Mouse (Mus musculus) midbrain, postnatal 0 days (tissue): ENCODE measurements around the gene Tnfrsf12a. TPM values are rescaled to one million over a fixed set of nuclear protein-coding genes. Genes with fewer than 3 reads are reported as not detected.
A peak's percentile ranks its signal among the peaks of the same experiment; 100 is the strongest.

Source experiments
- ATAC-seq: fragments of 200-750 bp; cut with Nextera tagmentation; 2 replicates; pipeline ENCODE4 v1.8.0; 2017; ENCODE audit warnings: moderate number of reproducible peaks, mild to moderate bottlenecking, moderate TSS enrichment, moderate library complexity; ENCODE audit not compliant: low FRiP score
- DNase-seq: peaks from one replicate; pipeline ENCODE4 v3.0.0-alpha.2; 2015; ENCODE audit warnings: low spot score
- H3K27ac ChIP-seq: fragments of 300-500 bp; sonication (generic); 2 replicates; pipeline ENCODE4 v1.5.1; 2014; ENCODE audit warnings: low read depth, mild to moderate bottlenecking, low read length, mixed read lengths
- H3K27me3 ChIP-seq: fragments of 300-500 bp; sonication (generic); 2 replicates; pipeline ENCODE4 v1.6.1; 2014; ENCODE audit warnings: low read length, control low read depth, mixed read lengths; ENCODE audit not compliant: insufficient read depth
- H3K36me3 ChIP-seq: fragments of 300-500 bp; sonication (generic); 2 replicates; pipeline ENCODE4 v1.6.1; 2014; ENCODE audit warnings: low read length, control low read depth, mixed read lengths; ENCODE audit not compliant: insufficient read depth
- H3K4me1 ChIP-seq: fragments of 300-500 bp; sonication (generic); 2 replicates; pipeline ENCODE4 v1.6.1; 2014; ENCODE audit warnings: mild to moderate bottlenecking, control low read depth, antibody characterized with exemption, low read length, mixed read lengths; ENCODE audit not compliant: insufficient read depth
- H3K4me2 ChIP-seq: fragments of 300-500 bp; sonication (generic); 2 replicates; pipeline ENCODE4 v1.6.1; 2014; ENCODE audit warnings: low read depth, mild to moderate bottlenecking, low read length, mixed read lengths; ENCODE audit not compliant: poor library complexity, severe bottlenecking
- H3K4me3 ChIP-seq: fragments of 300-500 bp; sonication (generic); 2 replicates; pipeline ENCODE4 v1.5.1; 2014; ENCODE audit warnings: low read depth, mild to moderate bottlenecking, low read length, moderate library complexity
- H3K9ac ChIP-seq: fragments of 300-500 bp; sonication (generic); replicated peaks from 2 replicates; pipeline ENCODE4 v1.6.1; 2014; ENCODE audit warnings: mild to moderate bottlenecking, low read length, moderate library complexity, mixed read lengths; ENCODE audit not compliant: poor library complexity, severe bottlenecking
- H3K9me3 ChIP-seq: fragments of 300-500 bp; sonication (generic); 2 replicates; pipeline ENCODE4 v1.6.1; 2016; ENCODE audit warnings: low read length, control low read depth
- CTCF ChIP-seq: IDR thresholded peaks from 2 replicates; pipeline ENCODE4 v1.5.1; 2016; ENCODE audit warnings: antibody characterized with exemption, mild to moderate bottlenecking
- WGBS: fragments of 180-500 bp; shearing (Covaris S2); extraction: QIAGEN DNeasy Blood & Tissue Kit; methylation state at CpG from one replicate; pipeline ENCODE4 v1.1.7; 2014; 5-methylcytosine and 5-hydroxymethylcytosine counted together
- polyA plus RNA-seq: library from polyadenylated mRNA; unstranded; fragments of >200 nt; fragmentation: Nextera tagmentation; extraction: Ambion mirVana; gene quantifications from 2 replicates; pipeline ENCODE4 v1.2.1, GENCODE M21; 2015
- total RNA-seq: library from RNA; depleted of rRNA; stranded (reverse); fragments of >200 nt; gene quantifications from 2 replicates; pipeline ENCODE4 v1.2.3, GENCODE M21; 2014

Gene Tnfrsf12a
- total and polyA plus RNA-seq, 2 experiments from 2014 or later = 3.3 to 3.9 TPM

DNA sequence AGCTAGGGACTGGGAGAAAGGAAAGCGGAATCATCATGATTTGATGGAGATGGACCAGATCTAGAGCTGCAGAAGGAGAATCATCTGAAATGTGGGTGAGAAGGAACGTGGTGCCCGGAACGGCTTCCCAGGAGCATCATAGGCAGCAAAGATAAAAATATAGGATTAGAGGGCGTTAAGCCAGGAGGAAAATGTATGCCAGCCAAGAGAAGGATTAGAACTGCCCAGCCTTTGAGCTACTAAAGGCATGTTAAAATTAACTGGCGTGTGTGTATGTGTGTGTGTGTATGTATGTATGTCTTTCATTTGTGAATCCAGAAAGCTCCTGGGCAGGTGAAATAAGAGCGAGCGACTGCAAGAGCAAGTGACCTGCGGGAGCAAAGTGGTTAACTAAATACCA lies 26.0 kb upstream of the Tnfrsf12a start:
- H3K4me1 ChIP-seq = no peaks in the 10 kb centered on the region
- H3K4me3 ChIP-seq = no peak overlapping the region
- ATAC-seq (no peak), DNase-seq (no peak)
- TF ChIP-seq CTCF = no peak
- WGBS = 76% methylated on average over 9 of the region's 9 CpGs
- peaks cover 4% of the 10 kb centered on the region for H3K27me3 ChIP-seq
- H3K36me3 ChIP-seq = no peaks in the 10 kb centered on the region
- H3K9ac ChIP-seq = no peak overlapping the region
- H3K27ac ChIP-seq = no peak overlapping the region
- H3K9me3 ChIP-seq = no peaks in the 10 kb centered on the region
- H3K4me2 ChIP-seq = no peak overlapping the region

DNA sequence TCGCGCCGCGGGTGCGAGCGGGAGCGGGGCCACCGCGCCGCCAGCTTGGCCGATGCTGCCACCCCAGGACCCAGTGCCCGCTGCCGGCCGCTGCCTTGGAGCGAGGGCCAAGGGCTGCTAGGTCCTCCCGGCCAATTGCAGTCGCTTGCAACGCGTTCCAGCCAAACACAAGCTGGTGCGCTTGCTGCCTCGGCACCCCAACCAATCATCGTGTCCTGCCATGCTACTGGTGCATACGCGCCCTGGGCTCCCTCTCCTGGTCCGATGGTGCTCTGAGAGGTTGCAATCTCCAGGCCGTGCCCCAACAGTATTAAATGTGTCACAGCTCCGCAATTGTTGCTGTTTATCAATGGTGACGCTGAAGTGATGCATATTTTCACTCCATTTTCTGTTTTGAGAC lies 22.8 kb upstream of the Tnfrsf12a start:
- peak; percentile 83 for TF ChIP-seq CTCF
- H3K4me3 ChIP-seq = peak overlapping the region; percentile 66
- ATAC-seq (peak; percentile 95), DNase-seq (peak; percentile 95)
- H3K27ac ChIP-seq = 0 out of 2 replicates have a peak overlapping the region, but pooled peaks have one; percentile 34
- H3K36me3 ChIP-seq = no peaks in the 10 kb centered on the region
- H3K4me1 ChIP-seq = no peaks in the 10 kb centered on the region
- H3K4me2 ChIP-seq = peak overlapping the region; percentile 94
- H3K9ac ChIP-seq = peak overlapping the region; percentile 55
- H3K9me3 ChIP-seq = no peaks in the 10 kb centered on the region
- peaks cover 8% of the 10 kb centered on the region for H3K27me3 ChIP-seq
- 0% methylated on average over 26 of the region's 28 CpGs for WGBS

DNA sequence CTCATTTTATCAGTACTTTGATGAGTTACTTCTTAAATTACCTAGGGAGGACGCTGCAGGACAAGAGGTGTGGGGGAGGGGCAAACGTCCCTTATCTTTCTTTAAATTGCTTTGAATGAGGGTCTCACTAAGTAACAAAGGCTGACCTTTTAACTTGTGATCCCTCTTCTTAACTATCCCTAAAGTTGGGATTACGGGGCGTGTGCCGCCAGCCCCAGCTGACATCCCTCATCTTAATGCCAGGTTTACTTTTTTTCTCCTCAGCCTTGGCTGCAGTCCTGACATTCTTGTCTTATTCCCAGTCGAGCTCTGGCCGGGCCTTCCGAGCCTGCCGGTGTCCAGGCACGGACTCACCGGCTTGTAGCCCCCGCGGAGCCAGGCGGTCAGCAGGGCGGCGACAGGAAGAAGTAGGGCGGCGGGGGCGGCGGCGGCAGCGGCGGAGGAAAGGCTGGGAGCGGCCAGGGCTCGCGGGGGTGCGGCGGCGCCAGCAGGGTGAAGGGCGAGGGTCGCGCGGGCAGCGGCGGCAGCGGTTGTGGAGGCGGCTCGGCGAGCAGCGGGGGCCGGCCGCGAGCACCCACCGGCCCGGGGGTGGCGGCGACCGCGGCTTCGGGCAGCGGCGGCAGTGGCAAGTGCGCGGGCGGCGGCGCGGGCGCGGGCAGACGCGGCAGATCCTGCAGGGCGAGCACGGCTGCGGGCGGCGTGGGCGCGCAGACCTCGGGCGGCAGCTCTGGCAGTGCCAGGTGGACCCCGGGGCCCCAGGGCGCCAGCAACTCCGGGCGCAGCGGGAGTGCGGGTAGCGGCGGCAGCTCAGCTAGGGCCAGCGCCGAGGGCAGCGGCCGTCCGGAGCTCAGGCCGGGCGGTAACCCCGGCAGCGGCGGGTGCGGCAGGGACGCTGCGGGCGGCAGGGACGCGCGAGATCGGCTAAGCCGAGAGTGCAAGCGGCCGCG lies 22.1 kb upstream of the Tnfrsf12a start:
- Histone ChIP-seq H3K27ac (peak overlapping the region; percentile 34; the same call in 1 of the 2 replicates), H3K4me2 (peak overlapping the region; percentile 94), H3K36me3 (no peaks in the 10 kb centered on the region), H3K27me3 (peaks cover 8% of the 10 kb centered on the region), H3K9me3 (no peaks in the 10 kb centered on the region), H3K4me3 (peak overlapping the region; percentile 66), H3K4me1 (no peaks in the 10 kb centered on the region), H3K9ac (peak overlapping the region; percentile 55)
- under 1% methylated on average over 61 of the region's 101 CpGs for WGBS
- no peak for TF ChIP-seq CTCF
- no peak for DNase-seq
- peak; percentile 57 for ATAC-seq

DNA sequence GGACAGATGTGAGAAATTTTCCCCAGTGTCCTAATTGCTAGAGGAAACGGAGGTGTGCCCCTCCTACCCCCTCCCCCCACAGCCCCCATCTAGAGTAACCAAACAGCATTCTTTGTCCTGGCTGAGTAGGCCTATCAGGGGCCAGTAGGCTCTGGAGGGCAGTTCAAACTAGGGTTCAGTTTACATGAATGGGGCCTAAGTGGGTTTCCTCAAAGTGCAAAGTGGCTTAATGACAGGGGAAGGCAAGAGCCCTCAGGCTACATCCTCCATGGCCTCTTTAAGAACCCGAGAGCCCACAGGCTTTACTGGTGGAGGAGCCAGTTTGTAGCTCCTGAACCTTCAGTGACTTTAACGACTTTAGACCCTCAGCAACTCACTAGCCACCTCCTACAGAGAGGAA lies 18.5 kb upstream of the Tnfrsf12a start:
- WGBS = 17% methylated on average over 3 of the region's 3 CpGs

DNA sequence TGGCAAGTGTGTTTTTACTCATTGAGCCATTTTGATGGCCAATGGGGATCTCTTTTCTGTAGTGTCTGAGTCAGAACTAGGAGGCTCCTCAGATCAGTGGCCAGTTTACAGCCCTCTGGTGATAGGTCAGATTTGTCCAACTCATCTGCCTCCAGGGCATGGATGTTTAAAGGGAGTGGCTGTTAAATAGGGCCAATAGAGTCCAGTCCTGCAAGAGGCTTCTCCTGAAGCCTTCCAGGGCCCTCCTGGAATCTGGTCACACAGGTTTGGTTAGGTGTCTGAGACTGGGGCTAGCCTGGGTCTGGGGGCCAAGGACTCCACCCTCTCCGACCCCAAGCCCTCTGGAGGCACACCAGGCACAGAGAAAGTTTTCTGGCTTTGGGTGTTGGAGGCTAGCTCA lies 17.2 kb upstream of the Tnfrsf12a start:
- no peak for TF ChIP-seq CTCF
- Histone ChIP-seq H3K4me2 (no peak overlapping the region), H3K9ac (no peak overlapping the region), H3K27me3 (peaks cover 8% of the 10 kb centered on the region), H3K27ac (no peak overlapping the region), H3K4me3 (no peak overlapping the region), H3K36me3 (no peaks in the 10 kb centered on the region), H3K4me1 (no peaks in the 10 kb centered on the region), H3K9me3 (no peaks in the 10 kb centered on the region)
- 55% methylated on average over 1 of the region's 1 CpGs for WGBS
- DNase-seq = no peak
- ATAC-seq = no peak

More for the DNA sequence above, 18.5 kb upstream of the Tnfrsf12a start:
- Histone ChIP-seq H3K4me2 (no peak overlapping the region), H3K27ac (no peak overlapping the region), H3K9me3 (no peaks in the 10 kb centered on the region), H3K4me1 (no peaks in the 10 kb centered on the region), H3K36me3 (no peaks in the 10 kb centered on the region), H3K27me3 (peaks cover 8% of the 10 kb centered on the region), H3K9ac (no peak overlapping the region), H3K4me3 (no peak overlapping the region)
- DNase-seq = no peak
- ATAC-seq = no peak
- no peak for TF ChIP-seq CTCF
